Mouse (Mus musculus): ENCODE data around the gene Lypd6b. TPM values are rescaled to one million over a fixed set of nuclear protein-coding genes. Genes with fewer than 3 reads are reported as not detected.

The Lypd6b gene
- total and polyA plus RNA-seq, 2 experiments: not detected

DNA sequence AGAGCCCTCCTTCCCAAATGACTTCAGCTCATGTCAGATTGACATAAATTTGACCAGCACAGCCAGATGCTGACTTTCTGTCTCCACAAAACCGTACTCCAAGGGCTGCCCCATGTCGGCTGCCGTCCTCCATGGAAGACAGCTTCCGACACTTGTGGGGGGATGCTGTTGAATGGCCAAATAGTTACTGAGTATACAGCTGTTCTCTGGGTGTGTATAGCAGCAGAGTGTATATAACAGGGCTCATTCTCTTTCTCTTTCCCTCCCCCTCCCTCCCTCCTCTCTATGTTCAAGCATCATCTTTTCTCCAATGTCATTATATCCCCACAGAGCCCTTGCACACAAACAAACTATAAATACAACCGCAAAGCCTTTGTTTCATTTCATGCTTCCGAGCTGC lies 43.7 kb upstream of the Lypd6b start:
- Histone ChIP-seq H3K27me3 (ENCODE audit: control insufficient read depth, insufficient read depth, low read length) (no peaks in the 10 kb centered on the region), H3K27ac (replicated peaks; ENCODE audit: insufficient read depth, low read depth, low read length) (peak overlapping the region; percentile 33), H3K4me3 (ENCODE audit: insufficient read depth, low read depth, low read length) (no peak overlapping the region; the same call in 1 of the 2 replicates), H3K36me3 (ENCODE audit: control insufficient read depth, insufficient read depth, low read length) (no peaks in the 10 kb centered on the region), H3K4me1 (ENCODE audit: control insufficient read depth, insufficient read depth, low read length) (no peaks in the 10 kb centered on the region), H3K9ac (ENCODE audit: low read depth, low read length) (no peak overlapping the region), H3K79me2 (ENCODE audit: control insufficient read depth, insufficient read depth, low read length) (no peaks in the 10 kb centered on the region)
- TF ChIP-seq CTCF (IDR thresholded peaks at IDR 0.05; ENCODE audit: low read depth, low read length) (no peak), POLR2A (IDR thresholded peaks at IDR 0.05; ENCODE audit: extremely low read depth, insufficient read depth, low read length) (no peak)
- peak; percentile 21 for DNase-seq (ENCODE audit: extremely low read depth, low read depth, low spot score)
- WGBS: 79% methylated on average over 6 of the region's 6 CpGs

DNA sequence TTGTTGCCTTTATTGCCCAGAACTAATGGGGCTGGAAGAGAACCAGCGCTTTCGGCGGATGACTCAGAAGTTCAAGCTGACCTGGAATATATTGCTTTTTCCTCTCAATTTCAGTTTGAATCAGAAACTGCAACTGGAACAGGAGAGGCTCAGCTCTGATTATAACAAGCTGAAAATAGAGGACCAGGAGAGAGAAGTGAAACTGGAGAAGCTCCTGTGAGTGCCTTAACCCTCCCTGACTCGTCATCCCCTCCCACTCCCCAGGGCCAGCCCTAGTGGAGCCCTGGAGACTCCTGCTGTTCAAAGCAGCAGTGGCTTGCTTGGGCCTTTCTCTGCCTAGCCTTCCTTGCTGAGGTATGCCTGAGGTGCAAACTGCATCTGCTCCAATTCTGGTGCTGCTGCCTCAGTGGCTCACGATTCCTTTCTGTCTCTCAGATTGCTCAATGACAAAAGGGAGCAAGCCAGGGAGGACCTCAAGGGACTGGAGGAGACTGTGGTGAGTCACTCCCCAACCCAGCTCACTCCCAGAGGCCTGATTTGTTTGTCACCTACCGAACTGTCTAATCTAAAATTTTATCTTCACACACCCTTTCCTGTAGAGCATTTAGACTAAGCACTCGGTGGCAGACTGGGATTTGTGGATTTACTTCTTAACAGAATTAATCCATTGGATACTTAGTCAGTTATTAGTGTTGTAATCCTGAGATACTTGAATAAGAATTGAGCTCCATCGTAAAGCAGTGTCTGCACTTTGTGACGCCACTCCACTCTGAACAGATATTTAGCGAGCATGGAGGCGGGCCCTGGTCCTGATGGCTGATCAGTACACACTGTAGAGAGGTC lies 43.0 kb upstream of the Lypd6b start:
- WGBS: 60% methylated on average over 11 of the region's 11 CpGs
- H3K9ac ChIP-seq (ENCODE audit: low read depth, low read length): no peak overlapping the region
- no peak overlapping the region; the same call in 1 of the 2 replicates for H3K4me3 ChIP-seq (ENCODE audit: insufficient read depth, low read depth, low read length)
- H3K27me3 ChIP-seq (ENCODE audit: control insufficient read depth, insufficient read depth, low read length): no peaks in the 10 kb centered on the region
- no peak for TF ChIP-seq CTCF (IDR thresholded peaks at IDR 0.05; ENCODE audit: low read depth, low read length)
- TF ChIP-seq POLR2A (IDR thresholded peaks at IDR 0.05; ENCODE audit: extremely low read depth, insufficient read depth, low read length): no peak
- no peaks in the 10 kb centered on the region for H3K4me1 ChIP-seq (ENCODE audit: control insufficient read depth, insufficient read depth, low read length)
- DNase-seq (ENCODE audit: extremely low read depth, low read depth, low spot score): peak; percentile 29
- H3K27ac ChIP-seq (replicated peaks; ENCODE audit: insufficient read depth, low read depth, low read length): no peak overlapping the region; the same call in 1 of the 2 replicates
- H3K79me2 ChIP-seq (ENCODE audit: control insufficient read depth, insufficient read depth, low read length): no peaks in the 10 kb centered on the region
- H3K36me3 ChIP-seq (ENCODE audit: control insufficient read depth, insufficient read depth, low read length): no peaks in the 10 kb centered on the region

DNA sequence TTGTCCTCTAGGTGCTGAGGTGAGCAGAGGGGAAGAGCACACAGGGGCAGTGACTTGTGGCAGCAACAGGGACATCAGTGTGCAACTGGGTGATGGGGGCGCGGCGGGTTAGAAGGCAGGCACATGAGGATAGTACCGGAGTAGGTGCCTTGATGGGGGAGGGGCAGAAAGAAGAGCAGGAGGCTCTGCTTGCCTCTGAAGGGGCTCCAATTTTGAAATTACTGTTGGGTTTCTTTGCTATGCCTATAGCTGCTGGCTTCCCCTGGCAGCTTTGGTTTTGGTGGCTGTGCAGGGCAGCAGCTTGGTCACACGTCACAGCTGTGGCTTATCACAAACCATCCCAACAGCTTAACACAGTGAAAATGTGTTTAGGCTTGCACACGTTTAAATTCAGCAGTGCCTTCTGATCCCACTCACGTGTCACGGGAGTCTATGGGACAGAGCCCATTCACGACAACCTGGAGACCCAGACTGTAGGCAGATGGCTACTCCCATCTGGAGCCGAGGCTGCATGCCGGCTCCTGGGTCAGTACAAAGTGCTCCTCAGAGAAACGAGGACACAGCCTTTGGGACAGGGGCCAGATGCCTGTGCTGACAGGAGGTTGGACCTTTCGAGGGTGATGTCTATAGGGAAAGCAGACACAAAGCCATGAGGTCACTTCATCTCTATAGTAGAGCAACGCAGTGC lies 42.2 kb upstream of the Lypd6b start:
- no peak for DNase-seq (ENCODE audit: extremely low read depth, low read depth, low spot score)
- Histone ChIP-seq H3K27ac (replicated peaks; ENCODE audit: insufficient read depth, low read depth, low read length) (no peak overlapping the region), H3K27me3 (ENCODE audit: control insufficient read depth, insufficient read depth, low read length) (no peaks in the 10 kb centered on the region), H3K36me3 (ENCODE audit: control insufficient read depth, insufficient read depth, low read length) (no peaks in the 10 kb centered on the region), H3K79me2 (ENCODE audit: control insufficient read depth, insufficient read depth, low read length) (no peaks in the 10 kb centered on the region), H3K4me1 (ENCODE audit: control insufficient read depth, insufficient read depth, low read length) (no peaks in the 10 kb centered on the region), H3K4me3 (ENCODE audit: insufficient read depth, low read depth, low read length) (0 out of 2 replicates have a peak overlapping the region, but pooled peaks have one; percentile 5), H3K9ac (ENCODE audit: low read depth, low read length) (no peak overlapping the region)
- TF ChIP-seq CTCF (IDR thresholded peaks at IDR 0.05; ENCODE audit: low read depth, low read length): no peak
- no peak for TF ChIP-seq POLR2A (IDR thresholded peaks at IDR 0.05; ENCODE audit: extremely low read depth, insufficient read depth, low read length)
- WGBS: 71% methylated on average over 14 of the region's 14 CpGs

DNA sequence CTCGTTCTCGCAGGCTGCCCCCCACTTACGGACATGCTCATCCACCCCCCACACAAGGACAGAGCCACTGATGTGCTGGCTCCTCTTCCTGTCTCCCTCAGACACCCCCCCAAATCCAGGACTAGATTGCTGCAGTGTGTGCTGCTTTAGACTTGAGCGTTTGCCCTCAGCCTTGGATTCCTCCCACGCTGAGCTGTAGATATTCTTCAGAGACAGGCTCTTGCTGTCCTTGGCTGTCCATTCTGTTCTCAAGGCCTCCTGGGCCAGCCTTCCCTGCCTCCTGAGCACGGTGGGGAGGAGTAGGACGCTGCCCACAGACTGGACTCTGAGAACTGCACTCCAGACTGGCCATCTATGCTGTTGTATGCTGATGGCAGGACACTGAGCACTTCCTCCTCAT lies 40.5 kb upstream of the Lypd6b start:
- Histone ChIP-seq H3K36me3 (ENCODE audit: control insufficient read depth, insufficient read depth, low read length) (no peaks in the 10 kb centered on the region), H3K27ac (replicated peaks; ENCODE audit: insufficient read depth, low read depth, low read length) (no peak overlapping the region), H3K79me2 (ENCODE audit: control insufficient read depth, insufficient read depth, low read length) (no peaks in the 10 kb centered on the region), H3K27me3 (ENCODE audit: control insufficient read depth, insufficient read depth, low read length) (no peaks in the 10 kb centered on the region), H3K4me3 (ENCODE audit: insufficient read depth, low read depth, low read length) (no peak overlapping the region), H3K4me1 (ENCODE audit: control insufficient read depth, insufficient read depth, low read length) (no peaks in the 10 kb centered on the region), H3K9ac (ENCODE audit: low read depth, low read length) (no peak overlapping the region)
- WGBS: 82% methylated on average over 7 of the region's 7 CpGs
- no peak for DNase-seq (ENCODE audit: extremely low read depth, low read depth, low spot score)
- no peak for TF ChIP-seq CTCF (IDR thresholded peaks at IDR 0.05; ENCODE audit: low read depth, low read length)
- no peak for TF ChIP-seq POLR2A (IDR thresholded peaks at IDR 0.05; ENCODE audit: extremely low read depth, insufficient read depth, low read length)

DNA sequence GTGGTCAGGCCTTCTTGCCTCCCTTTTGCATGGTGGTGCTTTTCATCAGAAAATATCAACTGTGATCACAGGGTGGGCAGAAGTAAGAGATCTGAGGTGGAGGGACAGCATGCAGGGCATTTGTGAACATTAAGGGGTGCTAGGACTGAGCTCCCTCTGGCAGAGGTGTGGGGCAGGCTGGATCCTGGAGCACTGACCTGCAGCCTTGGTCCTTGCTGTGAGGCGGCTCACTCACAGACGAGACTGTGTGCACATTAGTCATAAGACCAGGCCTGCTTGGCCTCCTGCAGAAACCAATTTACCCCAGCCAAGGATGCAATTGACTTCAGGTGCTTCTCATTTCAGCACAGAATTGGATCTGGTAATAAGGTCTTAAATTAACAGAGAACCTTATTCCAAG lies 39.8 kb upstream of the Lypd6b start:
- H3K27me3 ChIP-seq (ENCODE audit: control insufficient read depth, insufficient read depth, low read length): no peaks in the 10 kb centered on the region
- H3K9ac ChIP-seq (ENCODE audit: low read depth, low read length): no peak overlapping the region
- no peak for TF ChIP-seq POLR2A (IDR thresholded peaks at IDR 0.05; ENCODE audit: extremely low read depth, insufficient read depth, low read length)
- H3K4me1 ChIP-seq (ENCODE audit: control insufficient read depth, insufficient read depth, low read length): no peaks in the 10 kb centered on the region
- WGBS: 98% methylated on average over 2 of the region's 2 CpGs
- H3K4me3 ChIP-seq (ENCODE audit: insufficient read depth, low read depth, low read length): no peak overlapping the region
- no peak overlapping the region for H3K27ac ChIP-seq (replicated peaks; ENCODE audit: insufficient read depth, low read depth, low read length)
- no peak for DNase-seq (ENCODE audit: extremely low read depth, low read depth, low spot score)
- H3K79me2 ChIP-seq (ENCODE audit: control insufficient read depth, insufficient read depth, low read length): no peaks in the 10 kb centered on the region
- no peaks in the 10 kb centered on the region for H3K36me3 ChIP-seq (ENCODE audit: control insufficient read depth, insufficient read depth, low read length)
